Mouse (Mus musculus): ENCODE measurements around the gene Ccl27a. TPM values are rescaled to one million over a fixed set of nuclear protein-coding genes. Genes with fewer than 3 reads are reported as not detected.
A peak's percentile ranks its signal among the peaks of the same experiment; 100 is the strongest.

Ccl27a gene
- polyA plus RNA-seq, 1 experiment from 2014 or later = 79.4 TPM

DNA sequence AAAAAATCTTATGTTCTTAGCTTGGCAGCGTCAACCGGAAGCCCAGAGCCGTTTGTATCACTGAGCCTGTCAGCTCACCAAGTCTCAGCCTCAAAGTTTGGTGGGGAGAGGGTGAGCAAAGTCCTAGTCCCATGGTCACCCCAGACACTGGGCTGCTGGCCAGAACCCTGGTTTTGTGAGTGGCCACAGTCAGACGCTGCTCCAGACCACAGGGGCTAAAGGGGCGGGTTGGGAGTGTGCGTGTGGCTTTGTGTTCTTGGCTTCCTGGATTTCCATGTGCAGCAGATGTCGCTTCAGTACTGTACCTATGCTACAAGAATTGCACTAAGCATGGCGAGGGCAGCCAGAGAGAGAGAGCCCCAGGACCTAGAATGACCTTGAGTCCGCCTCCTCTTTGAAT, 14.8 kb downstream of the Ccl27a start:
- no peak overlapping the region for H3K4me2 ChIP-seq (replicated peaks; ENCODE audit: low read depth, low read length)
- DNase-seq (ENCODE audit: low spot score) = no peak
- H3K9ac ChIP-seq (ENCODE audit: low read depth, low read length) = no peak overlapping the region

GRCm38 (mm10) chr4:41758701-41759100, 15.3 kb downstream of the Ccl27a start:
- H3K27me3 ChIP-seq (ENCODE audit: control insufficient read depth, insufficient read depth, low read length) = no peaks in the 10 kb centered on the region
- H3K9ac ChIP-seq (ENCODE audit: low read depth, low read length) = no peak overlapping the region
- no peak for DNase-seq (ENCODE audit: low spot score)
- no peak for ATAC-seq (ENCODE audit: low FRiP score)
- no peaks in the 10 kb centered on the region for H3K36me3 ChIP-seq (ENCODE audit: control insufficient read depth, insufficient read depth, low read length)
- no peak overlapping the region for H3K27ac ChIP-seq (ENCODE audit: low read depth, low read length)
- no peak overlapping the region for H3K4me3 ChIP-seq (ENCODE audit: low read depth, low read length)
- 86% methylated on average over 4 of the region's 4 CpGs for WGBS
- H3K4me1 ChIP-seq (replicated peaks; ENCODE audit: control insufficient read depth, insufficient read depth, low read length) = peaks cover 2% of the 10 kb centered on the region; the same call in 1 of the 2 replicates
- H3K4me2 ChIP-seq (replicated peaks; ENCODE audit: low read depth, low read length) = no peak overlapping the region
- H3K9me3 ChIP-seq (ENCODE audit: control insufficient read depth, low read length) = no peaks in the 10 kb centered on the region

More for the DNA sequence above, 14.8 kb downstream of the Ccl27a start:
- no peak overlapping the region for H3K27ac ChIP-seq (ENCODE audit: low read depth, low read length)
- H3K4me3 ChIP-seq (ENCODE audit: low read depth, low read length) = no peak overlapping the region
- no peaks in the 10 kb centered on the region for H3K27me3 ChIP-seq (ENCODE audit: control insufficient read depth, insufficient read depth, low read length)
- H3K9me3 ChIP-seq (ENCODE audit: control insufficient read depth, low read length) = no peaks in the 10 kb centered on the region
- H3K4me1 ChIP-seq (replicated peaks; ENCODE audit: control insufficient read depth, insufficient read depth, low read length) = peaks cover 2% of the 10 kb centered on the region; the same call in 1 of the 2 replicates
- no peak for ATAC-seq (ENCODE audit: low FRiP score)
- 87% methylated on average over 9 of the region's 9 CpGs for WGBS
- H3K36me3 ChIP-seq (ENCODE audit: control insufficient read depth, insufficient read depth, low read length) = no peaks in the 10 kb centered on the region

DNA sequence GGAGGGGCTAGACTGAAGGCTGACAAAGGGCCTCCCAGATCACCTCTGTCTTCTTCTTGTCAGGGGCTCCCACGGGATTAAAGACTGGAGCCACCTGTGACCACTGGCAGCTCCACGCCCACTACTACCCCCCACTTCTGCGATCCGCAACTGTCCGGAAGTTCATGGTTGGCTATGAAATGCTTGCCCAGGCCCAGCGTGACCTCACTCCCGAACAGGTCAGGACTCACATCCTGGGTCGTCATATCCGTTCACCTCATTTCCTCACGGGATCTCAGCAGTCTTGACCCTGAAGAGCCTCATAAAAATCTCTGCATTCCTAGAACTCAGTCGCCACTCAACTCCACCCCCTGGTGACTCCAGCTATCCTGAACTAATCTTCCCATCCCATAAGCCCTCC, 16.0 kb downstream of the Ccl27a start:
- H3K36me3 ChIP-seq (ENCODE audit: control insufficient read depth, insufficient read depth, low read length) = no peaks in the 10 kb centered on the region
- H3K4me1 ChIP-seq (replicated peaks; ENCODE audit: control insufficient read depth, insufficient read depth, low read length) = peaks cover 2% of the 10 kb centered on the region; the same call in 1 of the 2 replicates
- H3K27ac ChIP-seq (ENCODE audit: low read depth, low read length) = no peak overlapping the region
- 81% methylated on average over 11 of the region's 11 CpGs for WGBS
- no peak overlapping the region for H3K4me2 ChIP-seq (replicated peaks; ENCODE audit: low read depth, low read length)
- H3K27me3 ChIP-seq (ENCODE audit: control insufficient read depth, insufficient read depth, low read length) = no peaks in the 10 kb centered on the region
- no peak overlapping the region for H3K9ac ChIP-seq (ENCODE audit: low read depth, low read length)
- H3K9me3 ChIP-seq (ENCODE audit: control insufficient read depth, low read length) = no peaks in the 10 kb centered on the region
- no peak for DNase-seq (ENCODE audit: low spot score)
- no peak overlapping the region for H3K4me3 ChIP-seq (ENCODE audit: low read depth, low read length)
- ATAC-seq (ENCODE audit: low FRiP score) = no peak

- Histone ChIP-seq H3K27me3 (ENCODE audit: control insufficient read depth, insufficient read depth, low read length) (no peaks in the 10 kb centered on the region), H3K27ac (ENCODE audit: low read depth, low read length) (no peak overlapping the region), H3K4me2 (replicated peaks; ENCODE audit: low read depth, low read length) (no peak overlapping the region), H3K4me3 (ENCODE audit: low read depth, low read length) (no peak overlapping the region), H3K4me1 (replicated peaks; ENCODE audit: control insufficient read depth, insufficient read depth, low read length) (peaks cover 2% of the 10 kb centered on the region; the same call in 1 of the 2 replicates), H3K9ac (ENCODE audit: low read depth, low read length) (no peak overlapping the region), H3K36me3 (ENCODE audit: control insufficient read depth, insufficient read depth, low read length) (no peaks in the 10 kb centered on the region), H3K9me3 (ENCODE audit: control insufficient read depth, low read length) (no peaks in the 10 kb centered on the region)
- DNase-seq (ENCODE audit: low spot score) = no peak
- ATAC-seq (ENCODE audit: low FRiP score) = no peak
- WGBS = 95% methylated on average over 13 of the region's 13 CpGs
Observed at GRCm38 (mm10) chr4:41757321-41757720, 16.7 kb downstream of the Ccl27a start.

DNA sequence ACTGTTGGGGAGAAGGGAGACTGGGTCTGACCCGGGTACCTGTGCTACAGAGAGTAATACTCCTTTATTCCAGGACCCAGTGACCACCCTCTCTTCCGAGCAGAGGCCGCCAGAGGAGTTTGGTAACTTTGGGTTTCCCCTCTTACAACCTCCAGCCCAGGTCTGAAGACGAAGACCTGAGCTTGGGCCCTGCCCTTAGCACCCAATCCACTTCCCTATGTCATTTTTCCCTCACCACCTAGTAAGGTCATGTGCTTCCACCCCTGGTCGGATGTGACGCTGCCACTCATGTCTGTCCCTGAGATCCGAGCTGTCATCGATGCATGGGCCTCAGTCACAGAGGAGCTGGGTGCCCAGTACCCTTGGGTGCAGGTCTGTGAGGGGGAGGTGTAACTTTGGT, 17.6 kb downstream of the Ccl27a start:
- Histone ChIP-seq H3K36me3 (ENCODE audit: control insufficient read depth, insufficient read depth, low read length) (no peaks in the 10 kb centered on the region), H3K9ac (ENCODE audit: low read depth, low read length) (peak overlapping the region; percentile 59; the same call in 1 of the 2 replicates), H3K4me3 (ENCODE audit: low read depth, low read length) (peak overlapping the region; percentile 68), H3K27ac (ENCODE audit: low read depth, low read length) (no peak overlapping the region), H3K4me2 (replicated peaks; ENCODE audit: low read depth, low read length) (peak overlapping the region; percentile 90), H3K9me3 (ENCODE audit: control insufficient read depth, low read length) (no peaks in the 10 kb centered on the region), H3K27me3 (ENCODE audit: control insufficient read depth, insufficient read depth, low read length) (no peaks in the 10 kb centered on the region), H3K4me1 (replicated peaks; ENCODE audit: control insufficient read depth, insufficient read depth, low read length) (peaks cover 2% of the 10 kb centered on the region; the same call in 1 of the 2 replicates)
- no peak for DNase-seq (ENCODE audit: low spot score)
- no peak for ATAC-seq (ENCODE audit: low FRiP score)
- 74% methylated on average over 8 of the region's 8 CpGs for WGBS

DNA sequence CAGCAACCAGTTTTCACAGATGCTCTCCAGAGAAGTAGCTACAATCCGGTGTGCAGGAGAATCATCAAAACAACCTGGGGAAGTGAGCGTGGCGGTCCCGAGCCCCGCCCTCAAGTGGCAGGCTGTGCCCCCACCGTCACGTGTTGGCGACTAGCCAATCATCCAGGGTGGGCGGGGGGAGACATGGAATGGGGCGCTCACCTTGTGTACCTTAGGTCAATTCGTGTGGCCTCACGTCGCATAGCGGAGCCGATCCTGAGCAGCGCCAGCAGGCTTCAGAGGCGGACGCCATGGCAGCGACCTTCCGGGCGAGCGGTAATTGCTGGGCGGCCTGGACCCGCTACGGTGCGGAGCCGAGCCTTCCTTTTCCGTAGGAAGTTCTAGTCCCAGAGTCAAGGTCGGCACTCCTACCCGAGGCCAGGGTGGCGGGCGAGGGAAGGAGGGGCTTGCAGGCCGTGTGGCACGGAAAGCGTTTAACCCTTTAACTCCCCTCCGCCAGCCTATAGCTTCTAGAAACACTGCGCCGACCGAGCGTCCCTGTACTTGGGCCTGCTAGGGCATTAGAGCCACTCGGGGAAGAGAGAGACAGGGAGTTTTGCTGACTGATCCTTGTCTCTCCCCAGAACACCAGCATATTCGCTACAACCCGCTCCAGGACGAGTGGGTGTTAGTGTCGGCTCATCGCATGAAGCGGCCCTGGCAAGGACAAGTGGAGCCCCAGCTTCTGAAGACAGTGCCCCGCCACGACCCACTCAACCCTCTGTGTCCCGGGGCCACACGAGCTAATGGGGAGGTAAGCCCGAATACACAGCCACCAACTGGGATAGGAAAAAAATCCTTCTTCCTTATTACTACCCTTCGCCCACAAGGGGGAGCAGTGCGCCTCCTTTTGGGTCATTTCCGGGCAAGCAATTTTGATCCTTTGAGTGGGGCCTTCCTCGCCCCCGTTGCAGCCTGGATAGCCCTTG, 18.4 kb downstream of the Ccl27a start, which contains the start of gene Sigmar1:
Gene Sigmar1, minus strand, starts transcription at position 820 of the 968 bp plus-strand sequence.
- Histone ChIP-seq H3K9me3 (ENCODE audit: control insufficient read depth, low read length) (no peaks in the 10 kb centered on the region), H3K4me1 (replicated peaks; ENCODE audit: control insufficient read depth, insufficient read depth, low read length) (peaks cover 2% of the 10 kb centered on the region; the same call in 1 of the 2 replicates), H3K4me3 (ENCODE audit: low read depth, low read length) (peak within 1 kb of the TSS; percentile 68), H3K27ac (ENCODE audit: low read depth, low read length) (peak within 1 kb of the TSS; percentile 65), H3K4me2 (replicated peaks; ENCODE audit: low read depth, low read length) (peak within 1 kb of the TSS; percentile 90), H3K9ac (ENCODE audit: low read depth, low read length) (peak within 1 kb of the TSS; percentile 59), H3K36me3 (ENCODE audit: control insufficient read depth, insufficient read depth, low read length) (no peaks in the 10 kb centered on the region), H3K27me3 (ENCODE audit: control insufficient read depth, insufficient read depth, low read length) (no peaks in the 10 kb centered on the region)
- ATAC-seq (ENCODE audit: low FRiP score) = peak; percentile 77
- under 1% methylated on average over 57 of the region's 57 CpGs for WGBS
- peak; percentile 90 for DNase-seq (ENCODE audit: low spot score)

GRCm38 (mm10) chr4:41754797-41755337, 19.2 kb downstream of the Ccl27a start, which contains the start of gene Galt:
Galt (plus strand) TSS chr4:41755228.
- Histone ChIP-seq H3K36me3 (ENCODE audit: control insufficient read depth, insufficient read depth, low read length) (no peaks in the 10 kb centered on the region), H3K27ac (ENCODE audit: low read depth, low read length) (peak within 1 kb of the TSS; percentile 65), H3K4me2 (replicated peaks; ENCODE audit: low read depth, low read length) (peak within 1 kb of the TSS; percentile 90), H3K4me3 (ENCODE audit: low read depth, low read length) (peak within 1 kb of the TSS; percentile 68), H3K9ac (ENCODE audit: low read depth, low read length) (peak within 1 kb of the TSS; percentile 59), H3K27me3 (ENCODE audit: control insufficient read depth, insufficient read depth, low read length) (no peaks in the 10 kb centered on the region), H3K4me1 (replicated peaks; ENCODE audit: control insufficient read depth, insufficient read depth, low read length) (0 out of 2 replicates have a peak, but pooled peaks cover 2% of the 10 kb centered on the region), H3K9me3 (ENCODE audit: control insufficient read depth, low read length) (no peaks in the 10 kb centered on the region)
- peak; percentile 56 for ATAC-seq (ENCODE audit: low FRiP score)
- DNase-seq (ENCODE audit: low spot score) = no peak
- 17% methylated on average over 14 of the region's 14 CpGs for WGBS

DNA sequence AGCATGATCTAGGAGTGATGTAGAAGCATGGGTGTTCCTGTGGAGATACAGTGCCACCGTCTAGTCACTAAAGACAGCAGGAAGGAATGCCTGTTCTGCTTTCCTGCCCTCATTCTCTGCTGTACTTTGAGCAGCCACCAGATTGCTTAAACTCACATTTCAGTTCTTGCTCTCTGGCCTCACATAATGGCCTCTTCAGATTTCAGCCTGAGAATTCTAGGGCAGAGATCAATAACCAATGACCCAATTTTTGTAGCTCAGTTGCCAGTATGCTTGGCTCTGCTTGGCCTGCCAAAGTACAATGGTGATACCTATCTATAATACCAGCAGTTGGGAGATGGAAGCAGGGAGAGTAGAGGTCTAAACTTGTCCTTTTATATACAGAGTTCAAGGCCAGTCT, 29.0 kb downstream of the Ccl27a start:
- ATAC-seq (ENCODE audit: low FRiP score) (no peak), DNase-seq (ENCODE audit: low spot score) (no peak)
- Histone ChIP-seq H3K27me3 (ENCODE audit: control insufficient read depth, insufficient read depth, low read length) (no peaks in the 10 kb centered on the region), H3K27ac (ENCODE audit: low read depth, low read length) (no peak overlapping the region), H3K36me3 (ENCODE audit: control insufficient read depth, insufficient read depth, low read length) (no peaks in the 10 kb centered on the region), H3K9me3 (ENCODE audit: control insufficient read depth, low read length) (no peaks in the 10 kb centered on the region; the same call in 1 of the 2 replicates), H3K4me1 (replicated peaks; ENCODE audit: control insufficient read depth, insufficient read depth, low read length) (no peaks in the 10 kb centered on the region), H3K9ac (ENCODE audit: low read depth, low read length) (no peak overlapping the region), H3K4me2 (replicated peaks; ENCODE audit: low read depth, low read length) (no peak overlapping the region), H3K4me3 (ENCODE audit: low read depth, low read length) (no peak overlapping the region)
- 90% methylated on average over 1 of the region's 1 CpGs for WGBS

All from hindbrain, embryonic 11.5 days (tissue).